Mouse (Mus musculus) liver (tissue): ENCODE results near the gene Tpst1.

Source experiments
- DNase-seq: peaks from one replicate; pipeline ENCODE4 v3.0.0-alpha.2; 2020; ENCODE audit warnings: mixed read lengths

Tpst1 gene

GRCm38 (mm10) chr5:130089626-130090393, 16.7 kb downstream of the Tpst1 start:
- DNase-seq, result no peak

DNA sequence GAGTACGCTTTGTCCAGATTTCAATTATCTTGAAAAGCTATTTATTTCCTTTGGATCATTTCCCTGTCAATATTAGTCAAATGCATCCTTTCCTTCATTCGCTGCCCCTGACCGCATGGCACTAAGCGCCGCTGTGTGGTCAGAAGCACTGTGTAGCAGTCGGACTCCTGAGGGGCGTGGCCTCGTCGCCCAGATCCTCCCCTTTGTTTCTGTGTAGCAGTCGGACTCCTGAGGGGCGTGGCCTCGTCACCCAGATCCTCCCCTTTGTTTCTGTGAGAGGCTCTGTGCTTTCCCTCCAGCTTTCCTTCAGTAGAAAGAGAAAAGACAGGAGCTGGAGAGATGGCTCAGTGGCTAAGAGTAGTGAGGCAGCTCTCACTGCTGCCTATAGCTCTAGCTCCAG, 23.6 kb downstream of the Tpst1 start:
- peak; percentile 72 for DNase-seq

DNA sequence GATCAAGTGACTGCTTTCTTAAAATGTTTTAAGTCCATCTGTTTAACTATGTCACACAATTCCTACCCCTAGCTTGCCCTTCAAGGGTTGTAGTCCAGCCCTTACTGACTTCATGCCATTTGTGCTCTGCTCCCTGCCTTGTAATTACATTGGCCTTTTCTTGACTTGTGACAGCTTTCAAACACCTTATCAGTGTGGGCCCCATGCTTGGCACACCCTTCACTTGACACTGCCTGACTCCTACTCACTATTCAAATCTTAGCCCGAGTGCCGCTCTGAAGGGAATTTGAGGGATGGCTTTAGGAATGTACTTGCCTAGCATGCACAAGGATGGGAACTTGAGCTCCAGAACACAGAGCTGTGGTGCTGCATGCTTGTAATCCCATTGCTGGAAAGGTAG, 24.7 kb downstream of the Tpst1 start:
- DNase-seq, result peak; percentile 61

- no peak for DNase-seq
Observed at GRCm38 (mm10) chr5:130101724-130102123, 28.6 kb downstream of the Tpst1 start.

GRCm38 (mm10) chr5:130109348-130109747, 36.2 kb downstream of the Tpst1 start:
- no peak for DNase-seq

DNA sequence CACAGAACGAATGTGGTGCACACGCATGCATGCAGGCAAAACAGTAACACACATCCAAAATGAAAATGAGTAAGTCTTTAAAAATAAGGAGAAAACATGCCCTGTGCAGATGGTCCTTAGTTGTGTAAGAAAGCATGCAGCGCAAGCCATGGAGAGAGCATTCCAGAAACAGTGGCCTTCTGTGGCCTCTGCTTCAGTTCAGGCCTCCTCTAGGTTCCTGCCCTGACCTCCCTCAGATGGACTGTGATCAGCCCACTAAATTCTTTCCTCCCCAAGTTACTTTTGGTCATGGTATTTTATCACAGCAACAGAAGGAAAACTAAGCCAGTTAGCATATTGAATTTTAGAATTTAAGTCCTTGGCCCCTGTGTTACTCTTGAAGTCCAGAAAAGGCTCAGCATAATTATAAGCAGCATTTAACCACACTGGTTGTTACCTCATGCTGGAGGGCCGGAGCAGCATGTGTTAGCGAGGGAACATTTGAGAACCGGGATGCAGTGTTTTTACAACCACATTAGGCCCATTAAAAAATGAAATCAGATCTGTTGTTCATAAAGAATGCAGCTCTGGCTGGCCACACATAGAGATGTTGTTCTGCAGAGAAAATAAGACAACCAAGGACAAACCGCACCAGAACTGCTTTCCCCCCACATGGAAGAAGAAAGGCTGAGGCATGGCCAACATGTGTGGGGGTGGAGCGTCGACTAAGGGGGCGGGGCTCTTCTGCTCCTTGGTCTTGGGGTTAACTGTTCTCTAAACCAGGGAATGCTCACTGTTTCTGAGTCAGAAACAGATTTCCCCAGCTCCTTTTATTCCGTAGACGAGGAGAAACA, 37.7 kb downstream of the Tpst1 start:
- DNase-seq, result no peak

DNA sequence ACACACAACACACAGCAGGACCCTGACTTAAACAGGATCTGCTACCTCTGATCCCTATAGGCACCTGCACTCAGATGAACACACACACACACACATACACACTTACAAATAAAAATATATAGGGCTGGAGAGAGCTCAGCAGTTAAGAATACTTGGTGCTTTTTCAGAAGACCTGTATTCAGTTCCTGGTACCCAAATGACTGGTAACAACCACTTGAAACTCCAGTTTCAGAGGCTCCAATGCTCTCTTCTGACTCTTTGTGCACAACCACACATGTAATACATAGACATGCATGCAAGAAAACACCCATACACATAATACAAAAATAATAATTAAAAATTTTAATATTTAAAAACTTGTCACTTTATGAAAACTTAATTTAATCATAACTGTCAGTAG, 39.5 kb downstream of the Tpst1 start:
- DNase-seq, result no peak

DNA sequence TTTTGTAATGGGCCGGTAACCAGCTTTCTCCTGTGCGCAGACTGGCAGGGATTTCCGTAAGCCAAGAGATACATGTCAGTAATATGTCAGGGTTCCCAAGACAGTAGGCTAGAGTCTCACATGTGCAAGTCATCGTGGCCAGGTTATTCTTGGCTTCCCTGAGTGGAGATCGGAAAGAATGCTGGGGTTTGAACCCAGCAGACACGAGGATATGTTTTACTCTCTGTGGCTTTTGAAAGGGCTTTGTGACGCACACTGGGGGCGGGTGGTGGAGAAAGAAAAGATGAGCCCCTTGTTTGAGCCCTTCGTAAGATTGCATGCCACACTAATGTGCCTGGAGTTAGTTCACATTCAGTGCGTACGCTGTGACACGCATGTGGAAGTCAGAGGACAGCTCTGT, 43.0 kb downstream of the Tpst1 start:
- no peak for DNase-seq

DNA sequence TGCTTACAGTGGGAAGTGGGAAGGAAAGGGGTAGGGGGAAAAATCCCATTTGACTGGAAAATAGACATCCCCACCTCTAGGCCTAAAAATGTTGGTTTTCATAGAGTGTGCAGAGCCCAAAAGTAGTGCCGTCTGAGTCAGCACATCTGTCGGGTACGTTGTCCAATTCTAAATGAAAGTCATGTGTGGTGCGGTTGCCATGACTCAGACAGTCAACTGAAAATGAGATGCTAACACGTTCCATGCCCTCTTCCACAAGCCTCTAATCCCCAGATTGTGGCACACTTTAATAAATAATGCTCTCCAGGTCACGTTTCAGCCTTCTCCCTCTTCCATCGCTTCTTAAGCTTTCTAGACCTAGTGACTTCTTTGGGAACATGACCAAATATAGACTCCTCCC, 43.7 kb downstream of the Tpst1 start:
- no peak for DNase-seq

DNA sequence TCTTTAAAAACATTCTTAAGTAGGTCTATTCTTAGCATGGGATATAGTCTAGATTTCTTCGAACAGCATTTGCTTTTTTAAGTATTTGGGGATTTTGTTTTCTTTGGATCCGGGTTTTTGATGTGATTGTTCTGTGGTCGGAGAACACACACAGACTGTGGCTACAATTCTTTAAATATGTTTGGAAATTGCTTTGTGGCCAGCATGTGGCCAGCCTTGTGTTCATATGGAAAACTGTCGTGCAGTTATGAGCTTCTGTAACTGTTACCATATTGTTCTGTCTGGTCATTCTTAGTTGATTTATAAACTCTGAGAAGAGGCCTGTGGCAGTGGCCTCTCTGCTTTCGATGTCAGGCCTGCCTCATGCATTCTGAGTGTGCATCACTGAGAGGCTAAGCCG, 44.8 kb downstream of the Tpst1 start:
- no peak for DNase-seq

DNA sequence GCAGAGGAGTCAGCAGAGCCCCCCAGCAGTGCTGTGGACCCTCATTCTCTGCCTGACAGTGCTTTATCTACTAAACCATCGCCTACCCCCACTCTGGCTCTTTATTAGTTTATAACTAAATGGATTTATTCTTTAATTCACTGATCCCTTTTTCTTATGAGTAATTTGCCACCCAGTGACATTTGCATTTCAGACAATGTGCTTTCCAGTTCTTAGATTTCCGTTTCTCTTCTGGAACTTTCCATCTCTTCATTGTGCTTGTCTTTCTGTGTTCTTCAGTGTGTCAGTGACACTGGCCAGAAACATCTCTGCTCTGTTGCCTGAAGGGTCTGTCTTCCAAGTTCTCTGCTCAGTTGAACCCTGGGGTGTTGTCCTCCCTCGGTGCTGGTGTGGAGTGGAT, 46.1 kb downstream of the Tpst1 start:
- DNase-seq, result no peak

DNA sequence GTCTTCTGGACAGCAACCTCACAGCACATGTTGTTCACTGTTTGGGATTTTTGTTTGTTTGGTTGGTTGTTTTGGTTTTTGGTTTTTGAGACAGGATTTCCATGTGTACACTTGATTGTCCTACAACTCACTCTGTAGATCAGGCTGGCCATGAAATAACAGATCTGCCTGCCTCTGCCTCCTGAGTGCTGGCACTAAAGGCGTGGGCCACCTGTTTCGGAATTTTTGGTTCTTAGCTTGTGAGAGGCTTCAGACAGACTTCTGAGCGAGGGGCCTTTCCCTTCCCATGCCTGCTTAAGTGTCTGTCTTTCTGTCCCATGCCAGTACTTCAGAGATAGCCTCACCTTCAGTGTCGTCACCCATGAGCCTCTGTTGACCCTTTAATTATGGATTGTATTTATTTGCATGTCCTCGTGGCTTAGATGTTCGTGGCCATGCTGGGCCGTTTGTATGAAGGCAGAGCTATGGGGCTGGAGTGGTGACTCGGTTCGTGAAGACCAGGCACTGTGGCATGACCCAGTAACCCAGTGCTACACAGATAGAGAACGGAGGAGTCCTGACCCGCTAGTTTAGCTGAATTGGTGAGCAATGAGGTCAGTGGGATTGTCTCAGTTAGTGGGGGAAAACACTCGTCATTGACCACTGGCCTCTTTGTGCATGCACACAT, 47.1 kb downstream of the Tpst1 start:
- DNase-seq, result no peak

GRCm38 (mm10) chr5:130120904-130121303, 47.8 kb downstream of the Tpst1 start:
- peak; percentile 26 for DNase-seq

- DNase-seq, result no peak
Observed at GRCm38 (mm10) chr5:130122355-130122754, 49.2 kb downstream of the Tpst1 start.

- no peak for DNase-seq
Observed at GRCm38 (mm10) chr5:130124271-130124670, 51.1 kb downstream of the Tpst1 start.

DNA sequence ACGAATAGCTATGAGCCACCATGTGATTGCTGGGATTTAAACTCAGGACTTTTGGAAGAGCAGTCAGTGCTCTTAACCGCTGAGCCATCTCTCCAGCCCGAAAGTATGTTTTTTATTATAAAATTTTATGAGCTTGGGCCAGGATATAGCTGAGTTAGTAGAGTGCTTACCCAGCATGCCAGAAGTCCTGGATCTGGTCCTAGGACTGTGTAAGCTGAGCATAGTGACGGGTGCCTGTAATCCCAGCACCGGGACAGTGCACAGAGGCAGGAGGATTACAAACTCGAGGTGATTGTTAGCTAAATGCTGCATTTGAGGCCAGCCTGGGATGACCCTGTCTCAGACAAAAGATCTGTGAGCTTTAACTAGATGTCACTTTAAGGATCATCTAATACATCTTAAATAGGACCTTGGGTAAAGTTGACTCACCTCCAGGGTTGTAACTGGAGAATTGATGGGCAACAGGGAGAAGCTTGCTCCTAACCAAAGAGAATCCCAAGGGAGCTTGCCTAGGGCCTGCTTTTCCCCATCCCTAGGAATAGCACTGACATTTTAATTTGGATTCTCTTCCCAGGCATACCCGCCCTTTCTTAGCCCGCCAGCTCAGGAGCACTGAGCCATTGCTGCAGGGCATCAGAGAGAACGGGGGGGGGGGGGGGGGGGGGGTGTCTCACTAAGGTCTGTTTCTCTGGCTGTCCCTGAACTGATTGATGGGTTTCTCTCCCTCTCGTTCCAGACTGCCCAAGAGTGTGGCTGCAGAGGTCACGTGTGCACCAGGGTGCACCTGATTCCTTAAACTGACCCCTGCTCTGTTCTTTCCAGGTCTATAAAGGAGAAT, 55.8 kb downstream of the Tpst1 start:
- no peak for DNase-seq

- DNase-seq, result no peak
Observed at GRCm38 (mm10) chr5:130129524-130129793, 56.3 kb downstream of the Tpst1 start.

- no peak for DNase-seq
Observed at GRCm38 (mm10) chr5:130136597-130136996, 63.5 kb downstream of the Tpst1 start.

GRCm38 (mm10) chr5:130139393-130139792, 66.3 kb downstream of the Tpst1 start:
- DNase-seq, result peak; percentile 78

- DNase-seq, result no peak
Observed at GRCm38 (mm10) chr5:130141138-130141537, 68.0 kb downstream of the Tpst1 start.

- no peak for DNase-seq
Observed at GRCm38 (mm10) chr5:130142041-130142440, 68.9 kb downstream of the Tpst1 start.

DNA sequence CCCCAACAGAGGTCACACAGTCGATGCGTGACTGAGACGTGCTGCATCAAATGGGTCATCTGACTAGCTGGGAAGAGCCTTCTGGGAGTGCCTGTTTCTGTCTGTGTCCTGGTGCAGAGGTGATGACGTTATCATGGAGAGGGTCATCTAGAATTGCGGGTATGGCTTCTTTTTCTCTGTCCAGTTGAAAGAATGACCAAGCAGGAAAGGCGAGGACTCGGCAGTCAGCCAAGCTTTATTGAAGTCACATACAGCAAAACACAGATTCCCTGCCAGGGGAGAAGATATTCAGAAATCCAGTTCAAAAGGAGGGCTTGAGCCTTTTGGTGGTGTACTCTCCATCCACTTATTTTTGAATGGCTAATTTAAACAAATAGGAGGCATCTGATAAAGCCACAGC, 70.0 kb downstream of the Tpst1 start:
- DNase-seq, result no peak

DNA sequence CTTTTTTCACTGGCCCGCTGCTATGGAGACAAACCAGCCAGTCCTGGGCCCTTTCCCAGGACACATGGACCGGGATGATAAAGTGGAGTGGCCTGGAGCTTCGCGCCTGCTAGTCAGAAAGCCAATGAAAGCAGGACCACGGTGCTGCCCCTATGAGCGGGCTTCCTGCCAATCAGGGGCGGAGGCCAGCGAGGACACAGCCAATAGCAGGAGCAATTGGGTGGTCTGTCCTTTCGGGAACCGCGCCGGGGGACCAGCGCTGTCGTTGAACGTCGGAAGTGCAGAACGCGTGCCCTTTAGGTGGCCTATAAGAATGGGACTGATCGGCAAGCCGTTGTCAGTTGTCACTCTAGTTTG, 70.8 kb downstream of the Tpst1 start:
- DNase-seq, result peak; percentile 87
